Mouse (Mus musculus) C2C12 (cell line): ENCODE measurements around the gene Spint2.

Experiments
- CEBPB ChIP-seq: IDR thresholded peaks from one replicate; pipeline ENCODE4 v1.6.1; 2011; ENCODE audit warnings: low read depth, mild to moderate bottlenecking, control low read depth, moderate library complexity
- CTCF ChIP-seq: IDR thresholded peaks from one replicate; pipeline ENCODE4 v1.5.1; 2011; ENCODE audit not compliant: control insufficient read depth, insufficient read depth, insufficient read length
- MYOG ChIP-seq: IDR thresholded peaks from one replicate; pipeline ENCODE4 v1.6.1; 2011; ENCODE audit not compliant: control insufficient read depth, insufficient read length; ENCODE audit errors: extremely low read depth
- USF1 ChIP-seq: IDR thresholded peaks from one replicate; pipeline ENCODE4 v1.6.1; 2011; ENCODE audit warnings: low read depth, mild to moderate bottlenecking, control low read depth, moderate library complexity

DNA sequence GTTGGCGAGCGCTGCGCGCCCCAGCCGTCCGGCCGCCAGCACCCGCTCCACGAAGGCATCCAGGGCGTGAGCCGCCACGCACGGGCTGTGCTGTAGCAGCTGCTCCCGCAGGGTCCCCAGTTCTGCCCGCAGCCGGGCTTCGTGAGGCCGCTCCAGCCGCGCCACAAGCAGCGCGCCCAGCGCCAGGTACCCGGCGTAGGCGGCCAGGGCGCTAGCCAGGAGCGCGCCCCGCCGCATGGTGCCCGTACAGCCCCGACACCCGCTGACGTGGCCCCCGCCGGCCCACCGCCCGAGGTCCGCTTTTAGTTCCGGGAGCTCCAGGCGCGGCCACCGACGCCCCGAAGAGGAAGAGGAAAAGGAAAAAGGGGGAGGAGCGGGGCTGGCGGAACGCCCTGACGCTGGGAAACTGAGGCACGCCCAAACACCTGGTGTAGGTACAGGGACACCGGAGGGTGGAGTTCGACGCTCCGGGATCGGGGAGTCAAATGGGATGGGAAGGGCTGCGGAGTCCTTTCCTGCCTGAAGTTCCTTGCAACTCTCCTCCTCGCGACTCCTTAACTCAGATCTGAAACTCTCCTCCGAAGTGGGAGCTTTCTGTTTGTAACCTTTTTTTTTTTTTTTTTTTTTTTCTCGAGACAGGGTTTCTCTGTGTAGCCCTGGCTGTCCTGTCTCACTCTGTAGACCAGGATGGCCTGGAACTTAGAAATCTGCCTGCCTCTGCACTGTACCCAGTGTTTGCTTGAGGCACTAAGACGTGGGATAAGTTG is 49.3 kb downstream of the Spint2 start, which contains the start of gene Kcnk6:
- TF ChIP-seq CTCF = no peak
- no peak for TF ChIP-seq USF1
- TF ChIP-seq CEBPB = no peak
- TF ChIP-seq MYOG = no peak
